Mouse (Mus musculus) cerebellum, adult (tissue): ENCODE measurements around the gene Ptpn3.
A peak's percentile ranks its signal among the peaks of the same experiment; 100 is the strongest.

ENCODE experiments used
- ATAC-seq: cut with Nextera tagmentation; 2 replicates; pipeline ENCODE4 v1.9.2; 2017; ENCODE audit warnings: mild to moderate bottlenecking, moderate library complexity, mixed read lengths; ENCODE audit not compliant: insufficient number of reproducible peaks, low FRiP score, low TSS enrichment

Gene Ptpn3

DNA sequence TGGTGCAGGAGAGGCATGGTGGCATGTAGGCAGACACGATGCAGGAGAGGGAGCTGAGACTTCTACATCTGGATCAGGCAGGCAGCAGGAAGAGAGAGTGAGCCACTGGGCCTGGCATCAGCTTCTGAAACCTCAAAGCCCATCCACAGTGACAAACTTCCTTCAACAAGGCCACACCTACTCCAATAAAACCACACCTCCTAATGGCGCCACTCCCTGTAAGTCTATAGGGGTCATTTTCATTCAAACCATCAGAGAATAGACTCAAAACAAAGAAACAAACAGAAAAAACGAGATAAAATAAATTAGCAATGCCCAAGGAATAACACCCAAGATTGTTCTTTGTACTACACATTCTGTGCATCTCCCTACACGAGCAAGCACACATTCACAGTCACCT, 122.8 kb downstream of the Ptpn3 start:
- ATAC-seq, result no peak

DNA sequence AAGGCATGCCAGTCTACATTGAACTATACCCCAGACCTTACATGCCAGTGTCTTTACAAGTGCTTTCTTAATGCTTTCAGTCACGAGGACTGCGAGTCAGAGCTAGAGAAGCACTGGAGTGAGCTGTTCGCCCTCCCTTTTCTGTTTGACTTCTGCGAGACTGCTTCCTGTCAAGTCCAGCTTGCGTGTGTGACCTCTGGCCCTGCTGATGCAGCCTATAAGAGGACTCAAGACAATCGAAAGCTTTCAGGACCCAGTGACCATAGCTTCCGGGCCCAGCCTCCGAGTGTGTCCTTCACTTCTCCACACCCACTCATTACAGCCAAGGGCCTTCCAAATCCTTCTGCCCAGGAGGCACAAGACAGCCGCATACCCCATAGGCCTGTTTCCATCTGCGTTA, 126.3 kb downstream of the Ptpn3 start:
- no peak for ATAC-seq

DNA sequence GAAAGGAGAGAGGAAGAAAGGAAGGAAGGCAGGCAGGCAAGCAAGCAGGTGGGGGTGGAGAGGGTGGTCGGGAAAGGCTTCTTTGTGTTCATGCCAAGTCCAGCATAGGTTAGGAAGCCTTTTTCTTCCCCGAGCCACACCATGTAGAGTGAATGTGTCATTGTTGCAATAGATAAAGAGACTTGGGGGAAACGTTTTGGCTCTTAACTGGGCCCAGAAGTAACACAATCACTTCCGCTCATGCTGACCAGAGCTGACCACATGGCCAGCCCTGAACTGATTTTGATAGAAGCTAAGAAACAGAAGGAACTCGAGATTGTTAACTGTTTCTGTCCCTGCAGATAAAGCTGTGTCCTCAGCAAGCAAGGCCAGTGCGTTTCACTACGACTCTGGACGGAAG, 128.8 kb downstream of the Ptpn3 start:
- ATAC-seq, result no peak

DNA sequence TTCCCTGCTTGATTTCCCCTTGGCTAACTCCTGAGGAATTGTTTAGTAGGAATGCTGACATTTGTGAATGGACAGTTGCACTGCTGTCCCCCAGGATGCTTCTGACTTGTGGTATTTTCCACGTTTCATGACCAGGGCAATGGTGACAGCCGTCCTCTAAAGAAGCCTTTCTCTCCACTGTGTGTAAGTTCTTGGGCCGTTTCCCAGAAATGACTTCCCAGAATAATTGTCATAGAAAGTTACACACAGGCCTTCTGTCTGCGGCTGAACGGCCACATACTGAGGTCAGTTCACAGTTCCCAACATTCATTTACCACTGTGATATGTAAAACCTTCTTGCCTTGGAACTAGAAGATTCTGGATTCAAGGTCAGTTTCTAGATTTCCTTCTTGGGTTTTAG, 129.8 kb downstream of the Ptpn3 start:
- no peak for ATAC-seq

DNA sequence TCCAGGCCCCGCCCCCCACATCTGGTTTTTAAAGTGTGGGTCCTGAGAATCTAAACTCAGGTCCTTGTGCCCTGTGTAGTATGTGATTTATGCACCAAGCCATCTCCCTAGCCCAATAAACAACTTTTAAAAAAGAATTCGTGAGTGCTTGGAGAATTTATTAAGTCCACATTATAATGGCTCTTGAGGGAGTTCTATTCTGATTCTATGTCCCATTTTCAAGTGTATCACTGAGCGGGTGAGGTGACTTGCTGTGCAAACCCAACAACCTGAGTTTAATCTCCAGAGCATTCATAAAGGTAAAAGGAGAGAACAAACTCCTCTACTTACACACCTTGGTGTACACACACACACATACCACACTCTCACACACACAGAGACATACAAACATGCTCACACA, 133.0 kb downstream of the Ptpn3 start:
- no peak for ATAC-seq

DNA sequence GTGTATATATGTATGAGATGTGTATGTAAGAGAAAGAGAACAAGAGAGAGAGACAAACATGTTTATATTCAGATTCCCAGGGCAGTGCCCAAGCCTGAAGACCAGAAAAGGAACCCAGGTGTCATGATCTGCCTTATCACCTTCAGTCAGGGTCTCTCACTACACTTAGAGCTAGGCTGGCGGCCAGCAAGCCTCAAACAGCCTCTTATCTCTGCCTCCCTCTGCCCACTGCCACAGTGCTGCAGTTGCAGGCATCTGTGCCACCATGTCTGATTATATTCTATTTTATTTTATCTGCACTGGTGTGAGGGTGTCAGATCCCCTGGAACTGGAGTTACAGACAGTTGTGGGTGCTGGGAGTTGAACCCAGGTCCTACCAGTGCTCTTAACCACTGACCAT, 133.4 kb downstream of the Ptpn3 start:
- ATAC-seq, result no peak

DNA sequence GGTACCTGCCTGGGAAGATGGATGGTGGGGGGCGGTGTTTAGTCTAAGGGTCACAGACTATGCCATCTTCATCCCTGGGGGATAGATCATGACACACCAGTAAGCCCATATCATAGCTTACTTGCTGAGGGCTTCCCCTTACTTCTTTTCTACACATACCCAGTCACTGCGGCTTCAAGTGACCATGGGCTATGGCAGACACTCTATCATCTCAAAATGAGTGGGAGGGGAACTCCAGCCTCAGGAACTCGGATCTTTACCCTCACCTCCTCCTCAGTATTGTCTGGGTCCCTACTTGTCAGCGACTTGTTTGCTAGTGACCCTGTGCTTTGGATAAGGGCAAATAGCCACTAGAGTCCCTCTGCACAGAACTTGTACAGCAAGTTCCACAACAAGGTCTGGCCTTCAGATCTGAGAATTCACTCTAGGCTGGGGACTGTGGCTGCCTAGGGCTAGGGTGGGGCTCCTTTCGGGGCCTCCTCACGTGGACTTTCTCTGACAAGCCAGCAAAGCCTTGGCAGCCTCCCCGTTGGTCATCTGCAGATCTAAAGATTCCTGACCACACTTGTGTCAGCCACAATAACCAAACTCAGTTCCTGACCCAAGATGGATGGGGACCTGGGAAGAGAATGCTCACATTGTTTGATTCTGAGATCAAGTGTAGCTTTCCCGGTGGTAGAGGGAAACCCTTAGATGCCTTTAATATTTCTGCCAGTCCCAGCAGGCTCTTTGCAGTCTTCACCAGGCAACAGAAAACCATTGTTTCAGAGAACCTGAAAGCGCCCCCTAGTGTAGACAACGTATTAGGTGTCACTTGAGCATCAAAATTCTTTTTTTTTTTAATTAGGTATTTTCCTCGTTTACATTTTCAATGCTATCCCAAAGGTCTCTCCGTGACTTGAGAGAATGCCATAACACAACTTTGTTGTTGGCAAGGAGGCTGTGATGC, 134.4 kb downstream of the Ptpn3 start:
- ATAC-seq, result no peak

DNA sequence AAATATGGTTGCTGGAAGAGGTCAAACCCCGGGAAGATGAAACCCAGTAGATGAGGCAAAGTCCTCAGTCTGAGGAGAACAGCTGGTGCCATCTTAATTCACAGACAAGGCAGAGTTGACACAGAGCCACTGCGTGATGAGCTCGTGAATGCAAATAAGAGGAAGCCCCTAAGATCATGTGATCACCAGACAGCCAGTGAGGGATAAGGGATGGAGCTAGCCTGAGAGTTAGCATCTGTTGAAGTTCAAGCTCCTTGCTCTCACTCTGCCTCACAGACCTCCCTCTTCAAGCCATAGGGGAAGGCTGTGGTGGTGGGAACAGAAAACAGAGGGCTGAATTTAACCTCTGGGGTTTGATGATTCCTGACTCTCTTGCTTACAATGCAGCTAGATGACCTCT, 136.0 kb downstream of the Ptpn3 start:
- no peak for ATAC-seq

DNA sequence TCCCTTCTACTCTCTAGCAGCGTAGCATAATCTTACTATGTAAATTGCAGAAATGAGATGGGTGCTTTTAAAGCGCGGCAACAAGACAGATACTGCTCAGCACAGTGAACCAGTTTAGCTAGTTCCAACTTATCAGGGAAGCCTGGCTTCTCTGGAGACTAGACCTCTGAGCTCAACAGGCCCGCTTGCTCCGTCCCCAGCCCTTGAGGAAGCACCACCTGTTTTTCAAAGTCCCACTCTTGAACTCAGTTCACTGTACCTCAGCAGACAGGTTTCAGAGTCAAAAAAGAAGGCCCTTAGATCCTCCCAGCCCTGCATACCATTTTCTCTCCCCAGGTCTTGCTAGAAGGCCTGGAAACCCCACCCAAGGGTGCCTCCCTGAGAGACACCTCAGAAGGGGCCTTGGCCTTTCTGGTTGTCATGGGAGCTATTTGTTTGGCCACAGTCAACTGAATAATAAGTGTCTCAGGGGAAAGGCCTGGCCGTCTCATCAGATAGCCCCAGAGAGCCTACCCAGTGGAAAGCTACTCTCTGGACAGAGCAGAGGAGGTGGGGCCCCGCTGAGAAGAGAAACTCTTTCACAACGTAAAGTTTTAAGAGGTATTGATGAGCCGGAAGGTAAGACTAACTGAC, 136.9 kb downstream of the Ptpn3 start:
- ATAC-seq, result no peak

DNA sequence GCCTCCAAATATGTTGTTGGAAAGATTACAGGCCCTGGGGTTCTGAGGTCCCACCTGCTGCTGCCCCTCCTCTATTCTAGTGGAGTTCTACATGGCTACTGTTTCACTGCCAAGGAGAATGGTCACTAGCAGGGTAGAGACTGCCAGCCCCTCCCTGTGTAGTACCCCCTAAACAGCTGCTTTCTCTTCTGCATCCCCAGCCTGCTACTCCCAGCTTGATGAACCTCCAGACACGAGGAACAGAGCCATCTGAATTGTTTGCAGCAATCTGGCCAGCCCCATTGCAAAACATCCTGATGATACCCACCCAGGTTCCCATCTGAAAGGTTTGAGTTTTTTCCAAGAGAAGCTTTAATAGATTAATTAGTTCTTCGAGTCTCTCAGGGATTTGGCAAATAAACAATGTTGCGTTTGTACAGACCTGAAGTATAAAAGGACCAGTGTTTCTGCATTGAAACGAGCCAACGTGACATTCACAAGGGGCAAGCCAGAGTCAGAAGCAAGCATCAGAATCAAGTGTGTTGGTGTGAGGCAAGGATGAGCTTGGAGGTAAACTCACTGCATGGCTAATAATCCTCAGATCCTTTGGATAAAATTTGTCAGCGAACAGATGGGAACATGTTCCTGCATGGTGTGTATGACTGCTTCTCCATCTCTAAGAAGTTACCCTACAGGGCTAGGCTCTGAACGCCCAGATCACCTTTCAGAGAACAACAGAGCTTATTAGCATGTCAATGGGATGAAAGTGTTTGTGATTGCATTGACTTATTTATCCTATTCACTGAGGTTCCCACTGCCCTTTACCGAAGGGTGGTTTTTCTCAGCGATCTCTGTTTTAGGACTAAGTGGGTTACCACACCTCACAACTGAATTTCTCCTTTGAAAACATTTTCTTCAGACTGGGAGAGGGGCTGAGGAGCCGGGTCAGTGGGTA, 138.6 kb downstream of the Ptpn3 start:
- no peak for ATAC-seq

DNA sequence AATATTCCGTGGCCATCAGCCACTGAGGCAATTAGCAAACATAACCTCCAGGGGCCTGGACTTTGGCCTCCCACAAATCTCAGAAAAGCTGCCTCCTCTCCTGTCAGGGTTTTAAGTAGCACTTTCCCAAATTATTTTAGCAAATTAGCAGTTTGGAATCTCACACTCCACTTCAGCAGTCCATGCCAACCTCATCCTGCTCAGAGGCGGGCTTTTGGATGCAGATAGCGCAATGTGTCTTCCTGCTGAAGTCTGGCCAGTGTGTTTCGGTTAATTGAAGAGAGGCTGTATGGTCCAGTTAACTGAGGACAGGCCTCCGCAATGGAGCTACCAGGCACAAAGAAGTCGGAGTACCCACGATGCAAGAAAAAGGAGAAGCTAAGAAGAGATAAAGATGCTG, 141.1 kb downstream of the Ptpn3 start:
- ATAC-seq, result no peak

DNA sequence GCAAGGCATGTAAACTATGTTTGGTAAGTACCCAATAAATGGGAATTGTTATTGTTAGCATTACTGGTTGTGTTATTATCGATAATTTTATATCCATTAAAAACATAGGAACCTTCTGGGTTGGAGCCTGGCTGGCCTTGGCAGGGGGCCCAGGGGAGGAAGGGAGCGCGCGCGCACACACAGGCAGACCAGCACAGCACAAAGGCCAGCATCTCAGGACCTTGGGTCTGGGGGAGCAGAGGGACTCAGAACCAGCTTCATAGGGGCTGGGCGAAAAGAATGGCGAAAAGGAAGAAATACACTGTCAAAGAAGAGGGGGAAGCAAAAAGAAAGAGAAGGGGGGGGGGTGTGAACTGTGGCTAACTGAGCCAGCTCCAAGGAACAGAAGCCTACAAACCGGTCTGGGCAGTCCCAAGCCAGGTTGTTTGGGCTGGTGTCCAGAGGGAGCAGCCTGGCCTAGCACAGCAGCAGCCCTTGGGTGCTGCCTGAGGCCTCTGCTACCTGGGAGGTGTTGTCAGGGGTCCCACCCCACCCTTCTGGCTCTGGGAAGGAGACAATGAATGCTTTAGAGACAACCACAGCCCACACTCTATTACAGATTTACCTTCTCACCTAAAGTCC, 145.0 kb downstream of the Ptpn3 start:
- no peak for ATAC-seq

DNA sequence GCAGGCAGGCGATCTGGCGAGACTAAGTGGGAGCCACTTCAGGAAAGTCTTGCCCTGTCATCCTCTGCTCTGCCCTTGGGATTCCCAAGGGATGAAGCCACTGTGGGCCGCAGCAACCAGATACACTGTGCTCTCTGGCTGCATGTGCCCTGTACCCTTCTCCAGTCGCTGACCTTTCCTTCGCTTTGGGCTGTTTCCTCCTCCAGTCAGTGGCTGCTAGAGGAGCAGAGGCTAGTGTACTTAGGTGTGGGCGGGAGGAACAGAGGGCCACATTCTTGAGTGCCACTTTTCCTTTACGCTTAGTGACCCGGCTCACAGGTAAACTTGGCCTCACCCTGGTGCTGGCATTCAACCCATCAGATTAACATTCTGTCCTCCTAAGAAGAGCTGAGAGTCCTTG, 147.8 kb downstream of the Ptpn3 start:
- no peak for ATAC-seq

DNA sequence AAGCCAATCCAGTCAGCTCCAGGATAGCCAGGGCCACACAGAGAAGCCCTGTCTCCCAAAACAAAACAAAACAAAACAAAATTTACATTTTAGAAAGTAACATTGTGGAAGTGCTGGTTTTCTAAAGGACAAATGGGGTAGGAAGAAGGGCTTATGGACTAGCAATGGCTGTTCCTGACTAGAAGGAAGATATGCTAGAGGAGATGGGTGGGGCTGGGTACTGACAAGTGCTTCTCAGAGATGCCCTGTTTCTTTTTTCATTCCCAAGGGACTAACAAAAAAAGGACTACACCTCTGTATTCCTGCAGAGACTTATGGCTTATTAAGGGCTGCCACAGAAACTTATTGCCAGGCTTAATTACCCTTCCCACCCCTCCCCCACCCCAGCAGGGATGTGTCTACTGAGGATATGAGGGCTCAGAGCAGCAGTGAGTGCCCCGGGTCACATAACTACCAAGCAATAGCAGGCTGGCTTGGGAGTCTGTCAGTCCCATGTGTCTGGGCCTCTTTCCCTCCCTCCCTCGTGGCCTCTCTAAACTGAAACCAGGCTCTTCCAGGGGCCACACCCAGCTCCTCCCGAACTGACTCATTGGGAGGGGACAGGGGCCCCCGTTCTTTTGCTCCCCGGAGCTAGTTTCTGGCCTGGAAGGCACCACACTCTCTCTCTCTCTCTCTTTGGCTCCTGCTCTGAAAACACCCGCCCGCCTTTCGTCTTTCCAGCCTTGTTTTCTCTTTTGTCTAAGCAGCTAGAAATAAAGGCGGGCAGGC, 148.4 kb downstream of the Ptpn3 start:
- ATAC-seq, result no peak

DNA sequence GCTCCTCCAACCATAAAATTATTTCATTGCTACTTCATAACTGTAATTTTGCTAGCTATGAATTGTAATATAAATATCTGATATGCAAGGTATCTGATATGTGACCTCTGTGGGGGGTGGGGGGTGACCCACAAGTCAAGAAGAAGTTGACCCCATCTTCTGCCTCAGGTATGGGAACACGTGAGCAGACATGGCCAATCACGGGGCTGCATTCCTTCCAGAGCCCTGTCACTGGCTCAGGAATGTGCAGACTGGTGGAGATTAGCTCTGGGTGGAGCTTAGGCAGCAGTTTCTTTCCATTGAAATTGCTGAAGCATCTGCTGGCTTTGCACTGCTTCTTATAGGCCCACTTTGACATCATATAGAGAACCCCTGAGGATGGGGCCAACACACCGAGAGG, 153.5 kb downstream of the Ptpn3 start:
- ATAC-seq, result no peak

DNA sequence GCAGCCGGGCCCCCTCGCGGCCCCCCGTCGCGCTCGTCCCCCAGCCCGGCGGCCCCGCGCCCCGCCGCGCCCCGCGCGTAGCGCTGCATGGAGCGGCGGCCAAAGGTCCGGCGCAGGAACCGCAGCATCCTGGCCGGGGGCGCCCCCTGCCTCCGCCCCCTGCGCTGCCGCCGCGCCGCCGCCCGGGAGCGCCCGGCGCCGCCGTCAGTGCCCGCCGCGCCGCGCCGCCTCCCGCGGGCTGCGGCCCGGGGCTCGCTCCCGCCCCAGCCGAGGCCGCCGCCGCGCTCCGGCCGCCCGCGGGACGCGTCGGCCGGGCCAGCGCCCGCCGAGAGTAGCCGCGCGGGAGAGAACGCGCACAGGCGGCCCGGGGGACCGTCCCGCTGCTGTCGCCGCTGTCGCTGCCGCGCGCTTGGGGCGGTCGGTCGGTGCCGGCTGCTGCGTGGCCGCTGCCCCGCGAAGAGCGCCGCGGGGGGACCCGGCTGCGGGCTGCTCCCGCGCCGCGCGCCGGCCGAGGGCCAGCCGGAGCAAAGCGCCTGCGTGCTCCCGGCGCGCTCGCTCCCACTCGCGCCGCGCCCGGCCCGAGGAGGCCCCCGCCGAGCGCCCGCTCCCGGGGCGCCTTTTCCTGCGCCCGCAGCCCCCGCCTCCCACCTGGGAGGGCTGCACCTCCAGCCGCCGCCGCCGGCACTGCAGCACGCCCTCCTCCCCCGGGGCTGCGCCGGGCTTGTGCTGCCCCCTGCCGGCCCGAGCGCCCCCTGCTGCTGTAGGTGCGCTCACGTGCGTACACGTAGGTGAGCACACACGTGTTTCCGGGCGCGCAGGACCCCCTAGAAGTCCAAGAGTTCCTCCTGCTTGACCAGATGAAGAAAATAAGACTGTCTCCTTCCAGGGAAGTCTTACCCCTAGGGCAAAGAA, 158.4 kb downstream of the Ptpn3 start, which contains the start of gene Epb41l4b:
Gene Epb41l4b, minus strand, starts transcription at position 412 of the 912 bp plus-strand sequence.
- ATAC-seq, result peak; percentile 43; the same call in 1 of the 2 replicates

DNA sequence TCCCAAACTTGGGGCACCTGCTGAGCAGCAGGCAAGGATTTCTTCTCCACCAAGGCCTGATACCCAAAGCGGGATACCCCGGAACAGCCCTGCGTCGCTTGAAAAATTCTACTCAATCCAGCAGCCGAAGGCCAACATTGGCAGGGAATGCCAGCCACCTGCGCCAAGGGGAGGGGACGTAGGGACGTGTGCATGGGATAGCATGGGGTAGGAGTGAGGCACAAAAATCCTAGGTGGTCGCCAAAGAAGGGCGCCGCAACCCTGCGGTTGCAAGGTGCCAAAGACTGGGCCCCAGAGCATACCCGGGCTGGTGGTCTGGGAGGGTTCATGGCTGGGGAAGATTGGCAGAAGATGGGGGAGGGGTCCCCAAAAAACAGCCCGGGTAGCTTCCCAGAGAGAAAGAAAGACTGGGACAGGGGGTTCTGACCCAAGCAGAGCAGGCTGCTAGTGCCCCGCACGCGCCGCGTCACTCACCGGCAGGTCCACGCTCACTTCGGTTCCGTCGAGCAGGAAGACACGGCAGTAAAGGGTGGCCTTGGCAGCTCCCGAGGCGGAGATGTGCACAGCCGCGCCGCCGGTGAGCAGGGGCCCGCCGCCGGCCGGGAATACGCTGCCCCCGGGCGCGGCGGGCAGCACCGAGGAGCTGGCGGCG, 159.1 kb downstream of the Ptpn3 start:
- ATAC-seq, result no peak

DNA sequence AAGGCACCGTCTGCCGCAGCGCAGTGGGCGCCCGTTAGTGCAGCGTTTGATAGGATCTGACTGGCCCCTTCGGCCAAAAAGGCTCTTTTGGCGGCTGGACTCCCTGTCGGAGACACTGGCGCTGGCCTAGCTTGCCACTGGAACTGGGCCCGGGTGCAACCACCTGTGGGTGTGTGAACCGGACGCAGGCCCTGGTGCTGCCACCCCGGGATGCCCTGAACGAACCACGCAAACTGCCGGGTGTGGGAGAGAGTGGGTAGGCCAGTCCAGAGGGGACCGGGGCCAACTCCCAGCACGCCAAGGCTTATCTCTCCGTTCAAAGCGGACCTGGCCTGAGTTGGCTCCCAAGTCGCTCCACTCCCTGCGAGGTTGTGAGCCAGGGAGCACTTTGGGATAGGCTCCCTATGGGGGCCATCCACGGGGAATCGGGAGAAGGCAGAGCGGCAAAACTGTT, 159.7 kb downstream of the Ptpn3 start:
- no peak; the same call in 1 of the 2 replicates for ATAC-seq
